Mouse (Mus musculus) hindbrain, embryonic 11.5 days (tissue): ENCODE results near the gene Ubxn1. TPM values are rescaled to one million over a fixed set of nuclear protein-coding genes. Genes with fewer than 3 reads are reported as not detected.

Source experiments
- ATAC-seq: fragments of 200-750 bp; cut with Nextera tagmentation; 2 replicates; pipeline ENCODE4 v1.8.0; 2017; ENCODE audit warnings: mild to moderate bottlenecking, moderate TSS enrichment, moderate library complexity; ENCODE audit not compliant: low FRiP score
- DNase-seq: peaks from one replicate; pipeline ENCODE4 v3.0.0-alpha.2; 2015; ENCODE audit warnings: low spot score
- H3K27ac ChIP-seq: fragments of 300-500 bp; sonication (generic); 2 replicates; pipeline ENCODE4 v1.5.1; 2014; ENCODE audit warnings: mild to moderate bottlenecking, low read depth, low read length
- H3K27me3 ChIP-seq: fragments of 300-500 bp; sonication (generic); 2 replicates; pipeline ENCODE4 v1.6.1; 2014; ENCODE audit warnings: mild to moderate bottlenecking, low read length, moderate library complexity, mixed read lengths; ENCODE audit not compliant: control insufficient read depth, insufficient read depth
- H3K36me3 ChIP-seq: fragments of 300-500 bp; sonication (generic); 2 replicates; pipeline ENCODE4 v1.6.1; 2014; ENCODE audit warnings: mild to moderate bottlenecking, low read length, moderate library complexity, mixed read lengths; ENCODE audit not compliant: control insufficient read depth, insufficient read depth
- H3K4me1 ChIP-seq: fragments of 300-500 bp; sonication (generic); replicated peaks from 2 replicates; pipeline ENCODE4 v1.6.1; 2014; ENCODE audit warnings: low read length, mixed read lengths; ENCODE audit not compliant: control insufficient read depth, insufficient read depth
- H3K4me2 ChIP-seq: fragments of 300-500 bp; sonication (generic); replicated peaks from 2 replicates; pipeline ENCODE4 v1.6.1; 2014; ENCODE audit warnings: mild to moderate bottlenecking, low read depth, low read length
- H3K4me3 ChIP-seq: fragments of 300-500 bp; sonication (generic); 2 replicates; pipeline ENCODE4 v1.5.1; 2014; ENCODE audit warnings: low read depth, low read length
- H3K9ac ChIP-seq: fragments of 300-500 bp; sonication (generic); 2 replicates; pipeline ENCODE4 v1.6.1; 2014; ENCODE audit warnings: low read depth, low read length
- H3K9me3 ChIP-seq: fragments of 300-500 bp; sonication (generic); 2 replicates; pipeline ENCODE4 v1.6.1; 2016; ENCODE audit warnings: low read length; ENCODE audit not compliant: control insufficient read depth
- WGBS: fragments of 180-500 bp; shearing (Covaris S2); extraction: QIAGEN DNeasy Blood & Tissue Kit; methylation state at CpG from one replicate; pipeline ENCODE4 v1.1.7; 2014; 5-methylcytosine and 5-hydroxymethylcytosine counted together
- polyA plus RNA-seq: library from polyadenylated mRNA; unstranded; fragments of >200 nt; fragmentation: Nextera tagmentation; extraction: Ambion mirVana; gene quantifications from 2 replicates; pipeline ENCODE4 v1.2.1, GENCODE M21; 2014

Gene Ubxn1
- polyA plus RNA-seq, 1 experiment from 2014 or later: 164 TPM

DNA sequence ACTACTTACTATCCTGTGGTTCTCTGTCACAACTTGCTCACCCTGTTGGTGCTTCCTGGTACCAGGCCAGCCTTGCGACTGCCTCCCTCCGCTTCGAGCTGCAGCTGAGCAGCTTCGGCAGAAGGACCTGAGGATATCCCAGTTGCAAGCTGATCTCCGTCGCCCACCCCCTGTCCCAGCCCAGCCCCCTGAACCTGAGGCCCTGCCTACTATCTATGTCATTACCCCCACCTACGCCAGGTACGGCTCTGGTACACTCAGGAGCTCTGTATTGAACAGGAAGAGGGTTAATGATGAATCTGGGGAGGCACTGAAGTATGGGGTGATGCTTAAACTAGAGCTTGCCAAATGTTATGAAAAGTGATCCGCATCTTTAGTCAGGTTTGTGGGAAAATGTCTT is 50.4 kb downstream of the Ubxn1 start:
- no peaks in the 10 kb centered on the region for H3K9me3 ChIP-seq
- H3K27me3 ChIP-seq: no peaks in the 10 kb centered on the region
- ATAC-seq: no peak
- 73% methylated on average over 9 of the region's 9 CpGs for WGBS
- peak overlapping the region; percentile 74 for H3K4me2 ChIP-seq
- H3K4me3 ChIP-seq: no peak overlapping the region
- no peaks in the 10 kb centered on the region; the same call in 1 of the 2 replicates for H3K4me1 ChIP-seq
- H3K36me3 ChIP-seq: no peaks in the 10 kb centered on the region
- H3K27ac ChIP-seq: no peak overlapping the region
- DNase-seq: no peak
- 0 out of 2 replicates have a peak overlapping the region, but pooled peaks have one; percentile 4 for H3K9ac ChIP-seq

Other genes starting within 250 kb of the Ubxn1 start
- 0.13 and 0.20 TPM in 2 replicates for gene Chrm1, start 207.7 kb upstream of the Ubxn1 start, polyA plus RNA-seq
- gene Slc3a2, start 148.1 kb upstream of the Ubxn1 start, polyA plus RNA-seq: 123 and 136 TPM in 2 replicates
- 83.6 and 87.1 TPM in 2 replicates for gene Wdr74, start 135.7 kb upstream of the Ubxn1 start, polyA plus RNA-seq
- gene 1700092M07Rik, start 130.8 kb upstream of the Ubxn1 start, polyA plus RNA-seq: 1.6 and 2.6 TPM in 2 replicates
- 100 and 111 TPM in 2 replicates for gene Stx5a, start 130.1 kb upstream of the Ubxn1 start, polyA plus RNA-seq
- gene Nxf1, start 114.4 kb upstream of the Ubxn1 start, polyA plus RNA-seq: 213 and 224 TPM in 2 replicates
- 192 and 194 TPM in 2 replicates for gene Tmem223, start 100.5 kb upstream of the Ubxn1 start, polyA plus RNA-seq
- 46.4 and 50.8 TPM in 2 replicates for gene Tmem179b, start 97.0 kb upstream of the Ubxn1 start, polyA plus RNA-seq
- 15.4 and 17.1 TPM in 2 replicates for gene Taf6l, start 85.1 kb upstream of the Ubxn1 start, polyA plus RNA-seq
- 184 and 194 TPM in 2 replicates for gene Polr2g, start 72.9 kb upstream of the Ubxn1 start, polyA plus RNA-seq
- 5.7 and 7.5 TPM in 2 replicates for gene Zbtb3, start 68.9 kb upstream of the Ubxn1 start, polyA plus RNA-seq
- 47.0 and 53.1 TPM in 2 replicates for gene Ttc9c, start 52.2 kb upstream of the Ubxn1 start, polyA plus RNA-seq
- 7.0 and 10.1 TPM in 2 replicates for gene Hnrnpul2, start 51.5 kb upstream of the Ubxn1 start, polyA plus RNA-seq
- gene AC129217.1, start 41.7 kb upstream of the Ubxn1 start, polyA plus RNA-seq: not detected in 2 replicates
- gene Bscl2, start 34.0 kb upstream of the Ubxn1 start, polyA plus RNA-seq: 55.6 and 59.6 TPM in 2 replicates
- gene Gng3, start 32.3 kb upstream of the Ubxn1 start, polyA plus RNA-seq: 158 TPM in 2 replicates
- gene Lrrn4cl, start 20.7 kb upstream of the Ubxn1 start, polyA plus RNA-seq: 0.32 and 0.37 TPM in 2 replicates
- 56.1 and 57.2 TPM in 2 replicates for gene Uqcc3, start 9.4 kb downstream of the Ubxn1 start, polyA plus RNA-seq
- 89.6 and 103 TPM in 2 replicates for gene Lbhd1, start 12.2 kb downstream of the Ubxn1 start, polyA plus RNA-seq
- not detected in 2 replicates for gene Gm49403, start 12.4 kb downstream of the Ubxn1 start, polyA plus RNA-seq
- gene 1810009A15Rik, start 17.4 kb downstream of the Ubxn1 start, polyA plus RNA-seq: 107 and 112 TPM in 2 replicates
- gene Gm49416, start 17.4 kb downstream of the Ubxn1 start, polyA plus RNA-seq: not detected in 2 replicates
- gene Ints5, start 21.5 kb downstream of the Ubxn1 start, polyA plus RNA-seq: 26.1 and 32.1 TPM in 2 replicates
- gene Ganab, start 26.6 kb downstream of the Ubxn1 start, polyA plus RNA-seq: 89.8 and 102 TPM in 2 replicates
- 43.5 and 45.8 TPM in 2 replicates for gene B3gat3, start 48.9 kb downstream of the Ubxn1 start, polyA plus RNA-seq
- gene Rom1, start 57.9 kb downstream of the Ubxn1 start, polyA plus RNA-seq: 1.0 and 1.1 TPM in 2 replicates
- 6.5 and 7.8 TPM in 2 replicates for gene Eml3, start 58.1 kb downstream of the Ubxn1 start, polyA plus RNA-seq
- gene Mta2, start 70.4 kb downstream of the Ubxn1 start, polyA plus RNA-seq: 45.6 and 52.3 TPM in 2 replicates
- 23.7 and 27.8 TPM in 2 replicates for gene Tut1, start 82.4 kb downstream of the Ubxn1 start, polyA plus RNA-seq
- gene Eef1g, start 95.5 kb downstream of the Ubxn1 start, polyA plus RNA-seq: 462 and 475 TPM in 2 replicates
- 6.0 and 14.1 TPM in 2 replicates for gene Ahnak, start 117.8 kb downstream of the Ubxn1 start, polyA plus RNA-seq
- not detected in 2 replicates for gene Scgb1a1, start 216.5 kb downstream of the Ubxn1 start, polyA plus RNA-seq